Mouse (Mus musculus) embryo, embryonic 11.5 days (tissue): ENCODE data around the gene Hmgb4.

Experiments used
- DNase-seq: peaks from one replicate; pipeline ENCODE4 v3.0.0-alpha.2; 2012; ENCODE audit warnings: low read depth, low spot score

Gene Hmgb4

GRCm38 (mm10) chr4:128224453-128224852, 36.3 kb downstream of the Hmgb4 start:
- no peak for DNase-seq

DNA sequence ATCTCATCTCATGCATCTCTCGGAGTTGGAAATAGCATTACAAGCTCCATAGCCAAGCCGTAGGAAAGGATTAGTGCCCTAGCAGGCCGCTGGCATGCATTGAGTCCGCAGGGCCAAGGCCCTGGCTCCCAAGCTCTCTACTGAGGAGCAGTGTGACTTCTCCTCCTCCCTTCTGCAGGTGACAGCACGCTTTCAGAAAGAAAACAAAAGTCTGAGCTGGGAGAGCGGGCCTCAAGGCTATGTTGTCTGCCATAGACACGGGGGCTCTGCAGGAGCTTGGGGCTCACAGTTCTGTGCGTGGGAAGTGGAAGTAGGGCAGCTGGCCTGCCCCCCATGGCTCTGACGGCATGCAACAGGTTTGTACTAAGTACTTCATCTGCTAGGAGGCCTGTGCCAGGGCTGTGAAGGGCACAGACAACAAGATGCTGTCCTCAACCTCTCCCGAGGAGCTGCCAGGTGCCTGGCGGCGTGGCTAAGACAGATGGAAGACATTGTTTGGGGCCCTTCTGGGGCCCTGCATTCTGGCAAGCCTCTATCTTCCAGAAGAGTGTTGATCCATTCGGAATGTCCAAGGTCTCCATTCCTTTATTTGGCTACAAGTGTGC, 42.7 kb downstream of the Hmgb4 start:
- no peak for DNase-seq
